12 mouse cellular contexts compared by ENCODE assay signal in genomic region chr2:31173290-31173689, GRCm38 (mm10). TPM values are rescaled to one million over a fixed set of nuclear protein-coding genes. Genes with fewer than 3 reads are reported as not detected.
DNase-seq lines count a peak whose midpoint lies in the region; ATAC-seq and TF ChIP-seq lines count a peak whose summit lies in the region.
"Had no signal": no experiment of that assay in that cellular context is flagged by ENCODE, and none has a peak within 500 bp of the region (broad histone marks: within the 10 kb centered on the region; RNA-seq: fewer than 3 reads in every experiment).

No protein-coding gene starts in this region.

- no peak overlapping the region for H3K4me2 ChIP-seq in liver, embryonic 12.5 days
- H3K4me2 ChIP-seq: hindbrain, embryonic 13.5 days; lung, embryonic 15.5 days had no signal

- no peak for ATAC-seq in liver, embryonic 12.5 days

- H3K36me3 ChIP-seq in liver, embryonic 12.5 days, result peaks cover 99% of the 10 kb centered on the region
- peaks cover 80% of the 10 kb centered on the region for H3K36me3 ChIP-seq in small intestine, adult 2 months (ENCODE audit: control insufficient read depth, insufficient read depth, low read length)

- no peaks in the 10 kb centered on the region for H3K27me3 ChIP-seq in cerebellum, adult 2 months (ENCODE audit: control insufficient read depth, insufficient read depth, low read length)
- H3K27me3 ChIP-seq in liver, embryonic 12.5 days (replicated peaks), result no peaks in the 10 kb centered on the region
- no peaks in the 10 kb centered on the region for H3K27me3 ChIP-seq in small intestine, adult 2 months (ENCODE audit: control insufficient read depth, insufficient read depth, low read length)
- H3K27me3 ChIP-seq: hindbrain, embryonic 13.5 days; lung, embryonic 15.5 days had no signal

- peaks cover 8% of the 10 kb centered on the region; the same call in 1 of the 2 replicates for H3K4me1 ChIP-seq in cerebellum, adult 2 months (ENCODE audit: control insufficient read depth, insufficient read depth, low read length)
- H3K4me1 ChIP-seq in liver, embryonic 12.5 days, result peaks cover 34% of the 10 kb centered on the region
- H3K4me1 ChIP-seq in brown adipose tissue, adult 24 weeks (ENCODE audit: control insufficient read depth, insufficient read depth, insufficient read length, low read length), result peaks cover 8% of the 10 kb centered on the region
- H3K4me1 ChIP-seq in small intestine, adult 2 months (ENCODE audit: control insufficient read depth, insufficient read depth, insufficient read length, low read length), result 0 out of 2 replicates have a peak, but pooled peaks cover 2% of the 10 kb centered on the region
- H3K4me1 ChIP-seq: hindbrain, embryonic 13.5 days had no signal

- DNase-seq in cerebellum, adult 2 months, result no peak
- no peak for DNase-seq in cerebellum, adult 8-10 months
- DNase-seq in liver, result no peak
- DNase-seq in right cerebral cortex, postnatal 36 days (ENCODE audit: low spot score in 2 of 2), result no peak
- DNase-seq in left cerebral cortex, adult 11 months (ENCODE audit: low spot score), result no peak
- DNase-seq: gastrocnemius, postnatal 25 days; layer of hippocampus, adult 9-11 months had no signal

- TF ChIP-seq POLR2A in cerebellum, adult 2 months (IDR thresholded peaks at IDR 0.05; ENCODE audit: borderline replicate concordance, insufficient read depth, low read length), result no peak
- TF ChIP-seq POLR2A in small intestine, adult 2 months (IDR thresholded peaks at IDR 0.05; ENCODE audit: low read depth, low read length), result no peak

- WGBS in cerebellum, adult 2 months, result 86% methylated on average over 4 of the region's 4 CpGs
- 74% methylated on average over 4 of the region's 4 CpGs for WGBS in liver, embryonic 12.5 days (ENCODE audit: insufficient replicate concordance)
- 69% methylated on average over 4 of the region's 4 CpGs for WGBS in small intestine, adult 2 months

- no peaks in the 10 kb centered on the region for H3K9me3 ChIP-seq in liver, embryonic 12.5 days (replicated peaks)
- H3K9me3 ChIP-seq: hindbrain, embryonic 13.5 days; lung, embryonic 15.5 days had no signal

- no peak overlapping the region for H3K4me3 ChIP-seq in cerebellum, adult 2 months (replicated peaks; ENCODE audit: insufficient read depth, low read depth, low read length)
- no peak overlapping the region for H3K4me3 ChIP-seq in liver, embryonic 12.5 days
- no peak overlapping the region for H3K4me3 ChIP-seq in brown adipose tissue, adult 24 weeks (ENCODE audit: insufficient read depth, low read depth, low read length)
- H3K4me3 ChIP-seq in small intestine, adult 2 months (ENCODE audit: low read depth, low read length), result no peak overlapping the region
- H3K4me3 ChIP-seq: hindbrain, embryonic 13.5 days; lung, embryonic 15.5 days had no signal

- no peak overlapping the region for H3K27ac ChIP-seq in cerebellum, adult 2 months (ENCODE audit: insufficient read depth, low read length)
- 0 out of 2 replicates have a peak overlapping the region, but pooled peaks have one; percentile 10 for H3K27ac ChIP-seq in liver, embryonic 12.5 days
- 0 out of 2 replicates have a peak overlapping the region, but pooled peaks have one; percentile 5 for H3K27ac ChIP-seq in brown adipose tissue, adult 24 weeks (replicated peaks; ENCODE audit: low read depth, low read length)
- H3K27ac ChIP-seq in small intestine, adult 2 months (ENCODE audit: insufficient read depth, low read depth, low read length), result no peak overlapping the region
- H3K27ac ChIP-seq: hindbrain, embryonic 13.5 days; lung, embryonic 15.5 days had no signal

- H3K9ac ChIP-seq in liver, embryonic 12.5 days, result no peak overlapping the region
- H3K9ac ChIP-seq: hindbrain, embryonic 13.5 days; lung, embryonic 15.5 days had no signal

- TF ChIP-seq CTCF in cerebellum, adult 2 months (IDR thresholded peaks at IDR 0.05; ENCODE audit: borderline replicate concordance, insufficient read depth, low read depth, low read length), result peak; percentile 23; the same call in 1 of the 2 replicates
- peak; percentile 35; the same call in 1 of the 2 replicates for TF ChIP-seq CTCF in small intestine, adult 2 months (IDR thresholded peaks at IDR 0.05; ENCODE audit: extremely low read depth, insufficient read length, insufficient replicate concordance, low read depth, low read length)

RNA-seq across cellular contexts. Expression of gene Gpr107, which starts 21.2 kb away (rescaled TPM):
- 30.0 and 33.9 TPM in 2 replicates for polyA plus RNA-seq in cerebellum, adult 2 months (2012; rRNA removed)
- polyA plus RNA-seq in liver, embryonic 12.5 days (2016; fragmentation: Nextera tagmentation; extraction: Ambion mirVana), result 18.8 and 19.3 TPM in 2 replicates
- polyA plus RNA-seq in brown adipose tissue, adult 24 weeks (2012; ENCODE audit: insufficient read depth, insufficient read length, missing spikeins), result 11.9 and 24.7 TPM in 2 replicates
- polyA plus RNA-seq in small intestine, adult 2 months (2012; rRNA removed), result 14.8 and 30.5 TPM in 2 replicates

RNA-seq across cellular contexts. Expression of gene Fnbp1, which starts 31.5 kb away (rescaled TPM):
- 310 and 320 TPM in 2 replicates for polyA plus RNA-seq in cerebellum, adult 2 months (2012; rRNA removed)
- polyA plus RNA-seq in liver, embryonic 12.5 days (2016; fragmentation: Nextera tagmentation; extraction: Ambion mirVana), result 11.1 and 11.4 TPM in 2 replicates
- polyA plus RNA-seq in brown adipose tissue, adult 24 weeks (2012; ENCODE audit: insufficient read depth, insufficient read length, missing spikeins), result 25.7 and 38.1 TPM in 2 replicates
- polyA plus RNA-seq in small intestine, adult 2 months (2012; rRNA removed), result 20.3 and 28.6 TPM in 2 replicates

Comparison
In these comparisons a context has a peak if more than half of its experiments do, and no peak if none do; other contexts are left out.
1. H3K27ac ChIP-seq: peak in liver, embryonic 12.5 days (single experiment) and brown adipose tissue, adult 24 weeks (single experiment); none in cerebellum, adult 2 months (single experiment) and small intestine, adult 2 months (single experiment).